Mouse (Mus musculus) thymus, adult 2 months (tissue): ENCODE data around the gene Gm20388.

Experiments
- CTCF ChIP-seq: fragments of 200-500 bp; IDR thresholded peaks from 2 replicates; pipeline ENCODE4 v1.5.1; 2012; ENCODE audit warnings: mild to moderate bottlenecking, control low read depth, low read length, moderate library complexity, borderline replicate concordance; ENCODE audit not compliant: control insufficient read depth, poor library complexity, insufficient read depth; ENCODE audit errors: extremely low read depth
- POLR2A ChIP-seq: fragments of 200-500 bp; IDR thresholded peaks from 2 replicates; pipeline ENCODE4 v1.6.1; 2012; ENCODE audit warnings: mild to moderate bottlenecking, low read length, control low read depth, moderate library complexity; ENCODE audit not compliant: control insufficient read depth, poor library complexity, insufficient read depth; ENCODE audit errors: extremely low read depth

GRCm38 (mm10) chr8:124389495-124389894 is 4478.9 kb downstream of the Gm20388 start:
- TF ChIP-seq CTCF, result no peak
- no peak for TF ChIP-seq POLR2A
